Mouse (Mus musculus) E14TG2a.4 (cell line): ENCODE data around the gene Wfdc15b.

Source experiments
- H3K27me3 ChIP-seq: 2 replicates; pipeline ENCODE4 v1.6.1; 2014; ENCODE audit warnings: low read length, control low read depth; ENCODE audit not compliant: insufficient read depth
- H3K36me3 ChIP-seq: 2 replicates; pipeline ENCODE4 v1.6.1; 2014; ENCODE audit warnings: low read length, control low read depth; ENCODE audit not compliant: insufficient read depth
- H3K4me1 ChIP-seq: replicated peaks from 2 replicates; pipeline ENCODE4 v1.6.1; 2014; ENCODE audit warnings: low read depth, low read length, control low read depth
- H3K4me3 ChIP-seq: replicated peaks from 2 replicates; pipeline ENCODE4 v1.5.1; 2014; ENCODE audit warnings: mild to moderate bottlenecking, low read length
- H3K9me3 ChIP-seq: 2 replicates; pipeline ENCODE4 v1.6.1; 2014; ENCODE audit warnings: low read length, control low read depth
- CTCF ChIP-seq: conservative IDR thresholded peaks from 2 replicates; pipeline ENCODE4 v1.5.1; 2014; ENCODE audit warnings: low read length
- NANOG ChIP-seq: IDR thresholded peaks from 2 replicates; pipeline ENCODE4 v1.6.1; 2014; ENCODE audit warnings: borderline replicate concordance, low read length, mixed read lengths
- POU5F1 ChIP-seq: IDR thresholded peaks from 2 replicates; pipeline ENCODE4 v1.6.1; 2014; ENCODE audit warnings: low read length, borderline replicate concordance

Gene Wfdc15b

GRCm38 (mm10) chr2:164183340-164183739 lies 38.1 kb downstream of the Wfdc15b start:
- TF ChIP-seq CTCF (no peak), NANOG (no peak), POU5F1 (no peak)
- H3K9me3 ChIP-seq = no peaks in the 10 kb centered on the region
- no peaks in the 10 kb centered on the region for H3K36me3 ChIP-seq
- H3K27me3 ChIP-seq = peaks cover 13% of the 10 kb centered on the region
- H3K4me1 ChIP-seq = peaks cover 12% of the 10 kb centered on the region
- H3K4me3 ChIP-seq = no peak overlapping the region

- Histone ChIP-seq H3K9me3 (no peaks in the 10 kb centered on the region), H3K27me3 (peaks cover 19% of the 10 kb centered on the region), H3K36me3 (no peaks in the 10 kb centered on the region), H3K4me1 (peaks cover 12% of the 10 kb centered on the region), H3K4me3 (no peak within 1 kb of the TSS)
- TF ChIP-seq NANOG = no peak
- no peak for TF ChIP-seq CTCF
- no peak for TF ChIP-seq POU5F1
Observed at GRCm38 (mm10) chr2:164182692-164183255, 38.7 kb downstream of the Wfdc15b start, which contains the start of gene Wfdc5. Wfdc5 (minus strand) TSS chr2:164182742.

- H3K36me3 ChIP-seq = no peaks in the 10 kb centered on the region
- peaks cover 31% of the 10 kb centered on the region for H3K27me3 ChIP-seq
- TF ChIP-seq POU5F1 = no peak
- TF ChIP-seq NANOG = no peak
- no peak for TF ChIP-seq CTCF
- H3K4me1 ChIP-seq = peaks cover 12% of the 10 kb centered on the region
- no peak overlapping the region for H3K4me3 ChIP-seq
- H3K9me3 ChIP-seq = no peaks in the 10 kb centered on the region
Observed at GRCm38 (mm10) chr2:164180770-164181169, 40.7 kb downstream of the Wfdc15b start.

GRCm38 (mm10) chr2:164180124-164180523 lies 41.3 kb downstream of the Wfdc15b start:
- TF ChIP-seq POU5F1 (no peak), NANOG (no peak), CTCF (peak; percentile 20; the same call in 1 of the 2 replicates)
- Histone ChIP-seq H3K36me3 (no peaks in the 10 kb centered on the region), H3K9me3 (no peaks in the 10 kb centered on the region), H3K4me3 (no peak overlapping the region), H3K4me1 (peaks cover 12% of the 10 kb centered on the region), H3K27me3 (peaks cover 33% of the 10 kb centered on the region)

DNA sequence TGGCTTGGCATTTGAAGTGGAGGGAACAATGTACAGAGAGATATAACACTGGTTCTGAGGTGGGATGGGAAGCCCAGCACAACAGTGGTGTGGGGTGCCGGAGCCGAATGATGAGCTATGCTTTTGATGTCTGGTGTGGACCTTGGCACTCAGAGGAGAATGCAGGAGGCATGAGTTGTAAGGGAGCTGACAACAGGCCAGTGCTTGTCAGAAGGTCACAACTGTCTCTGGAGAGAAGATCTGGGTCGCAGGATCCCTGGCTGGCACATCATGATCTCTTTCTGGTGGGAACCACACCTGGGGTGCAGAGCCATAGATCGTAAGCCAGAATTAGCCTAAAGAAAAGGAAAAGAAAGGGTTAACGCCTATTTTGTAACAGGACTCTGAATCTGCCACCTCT lies 43.6 kb downstream of the Wfdc15b start:
- Histone ChIP-seq H3K9me3 (no peaks in the 10 kb centered on the region), H3K4me1 (no peaks in the 10 kb centered on the region), H3K4me3 (no peak overlapping the region), H3K36me3 (no peaks in the 10 kb centered on the region), H3K27me3 (peaks cover 39% of the 10 kb centered on the region)
- TF ChIP-seq POU5F1 (no peak), CTCF (no peak), NANOG (no peak)

GRCm38 (mm10) chr2:164175850-164176249 lies 45.6 kb downstream of the Wfdc15b start:
- no peak for TF ChIP-seq POU5F1
- no peak for TF ChIP-seq NANOG
- TF ChIP-seq CTCF = no peak
- Histone ChIP-seq H3K4me1 (peaks cover 8% of the 10 kb centered on the region), H3K27me3 (peaks cover 48% of the 10 kb centered on the region), H3K4me3 (no peak overlapping the region), H3K36me3 (no peaks in the 10 kb centered on the region), H3K9me3 (no peaks in the 10 kb centered on the region)

DNA sequence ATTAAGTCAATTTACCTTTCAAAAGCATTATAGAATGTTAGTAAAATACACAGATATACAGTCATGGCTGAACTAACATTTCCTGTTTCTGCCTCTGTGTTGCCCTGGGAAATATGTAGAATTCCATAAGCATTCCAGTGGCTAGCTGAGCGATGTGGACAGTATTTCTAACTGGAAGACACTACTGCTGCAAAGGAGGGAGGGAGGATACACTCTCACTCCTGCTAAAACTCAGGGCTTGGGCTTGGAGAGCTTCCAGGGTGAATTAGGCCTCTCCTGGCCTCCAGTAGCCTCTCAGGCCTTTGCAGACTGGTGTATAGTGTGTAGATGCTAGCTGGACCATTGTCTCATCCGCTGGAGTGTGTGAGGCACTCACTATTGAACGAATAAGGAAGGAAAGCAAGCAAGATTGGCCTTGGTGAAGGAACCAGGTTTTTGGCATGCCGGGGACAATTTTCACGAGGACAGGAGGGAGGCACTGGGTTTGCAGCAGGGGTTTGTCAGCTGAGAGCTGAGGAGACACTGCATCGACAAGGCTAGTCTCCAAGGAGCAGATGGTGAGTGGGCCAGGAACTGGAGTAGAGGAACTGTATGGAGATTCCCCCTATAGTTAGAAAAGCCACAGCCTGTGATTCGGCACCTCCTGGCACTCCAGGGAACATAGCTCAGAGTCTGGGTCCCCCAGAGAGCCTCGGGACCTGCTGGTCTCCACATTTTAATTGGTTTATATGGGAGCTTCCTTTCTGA lies 46.6 kb downstream of the Wfdc15b start:
- H3K4me1 ChIP-seq = peaks cover 11% of the 10 kb centered on the region
- H3K36me3 ChIP-seq = no peaks in the 10 kb centered on the region
- H3K4me3 ChIP-seq = no peak overlapping the region
- H3K9me3 ChIP-seq = no peaks in the 10 kb centered on the region
- TF ChIP-seq CTCF (no peak), NANOG (no peak), POU5F1 (no peak)
- peaks cover 58% of the 10 kb centered on the region for H3K27me3 ChIP-seq

- no peaks in the 10 kb centered on the region for H3K36me3 ChIP-seq
- H3K27me3 ChIP-seq = peaks cover 69% of the 10 kb centered on the region
- H3K4me1 ChIP-seq = peaks cover 11% of the 10 kb centered on the region
- H3K9me3 ChIP-seq = no peaks in the 10 kb centered on the region
- TF ChIP-seq NANOG (no peak), POU5F1 (no peak), CTCF (no peak)
- H3K4me3 ChIP-seq = no peak overlapping the region
Observed at GRCm38 (mm10) chr2:164173394-164173793, 48.1 kb downstream of the Wfdc15b start.

- TF ChIP-seq CTCF (no peak), NANOG (no peak), POU5F1 (no peak)
- peaks cover 76% of the 10 kb centered on the region for H3K27me3 ChIP-seq
- no peaks in the 10 kb centered on the region for H3K9me3 ChIP-seq
- peak within 1 kb of the TSS; percentile 66 for H3K4me3 ChIP-seq
- H3K36me3 ChIP-seq = no peaks in the 10 kb centered on the region
- H3K4me1 ChIP-seq = peaks cover 16% of the 10 kb centered on the region
Observed at GRCm38 (mm10) chr2:164170902-164171301, 50.6 kb downstream of the Wfdc15b start, which contains the start of gene Kcns1. Kcns1 (minus strand) TSS chr2:164171113.
